Comparison of ENCODE assay signal across 8 mouse cellular contexts in the genomic region with DNA sequence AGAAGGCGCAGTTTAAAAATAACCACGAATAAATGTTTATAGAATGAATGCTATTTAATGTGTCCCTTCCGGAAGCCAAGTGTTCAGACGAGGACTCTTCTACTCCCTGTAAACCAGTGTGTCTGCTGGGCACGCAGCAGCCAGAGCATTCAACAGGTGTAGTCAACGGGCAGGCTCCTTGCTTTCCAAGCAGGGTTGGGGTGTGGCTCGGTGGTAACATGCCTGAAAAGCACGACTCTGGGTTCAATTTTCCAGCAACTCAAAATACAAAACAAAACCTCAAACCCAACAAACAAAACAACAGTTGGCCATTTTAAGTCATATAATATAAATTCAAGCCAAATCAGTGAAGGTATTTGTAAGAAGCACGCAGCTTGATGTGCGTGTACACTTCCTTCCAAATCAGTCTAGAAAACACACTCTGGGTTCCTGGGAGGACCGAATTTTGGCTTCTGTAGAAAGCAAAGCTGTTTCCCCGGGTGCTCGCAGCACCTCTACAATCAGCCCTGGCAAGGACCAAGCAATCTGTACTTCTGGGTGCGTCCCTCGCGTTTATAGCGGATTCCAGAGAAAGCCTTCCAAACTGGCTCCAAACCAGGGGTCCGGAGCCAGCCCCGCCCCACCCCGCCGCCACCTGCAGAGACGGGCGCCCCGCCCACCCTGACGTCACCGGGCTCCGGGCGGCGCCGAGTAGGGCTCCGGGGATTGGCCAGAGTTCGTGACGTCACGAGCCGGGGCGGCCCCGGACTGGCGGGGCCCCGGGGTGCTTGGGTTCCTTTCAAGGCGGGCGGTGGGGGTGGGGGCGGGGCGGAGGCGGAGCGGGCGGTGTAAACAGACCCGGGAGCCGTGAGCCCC. TPM values are rescaled to one million over a fixed set of nuclear protein-coding genes. Genes with fewer than 3 reads are reported as not detected.
DNase-seq lines count a peak whose midpoint lies in the region; ATAC-seq lines count a peak whose summit lies in the region.

Gene Mturn (plus strand): TSS at position 734 of the 855 bp plus-strand sequence.

- peak within 1 kb of the TSS; percentile 50 for H3K27ac ChIP-seq in heart, embryonic 13.5 days (replicated peaks)
- no peak within 1 kb of the TSS for H3K27ac ChIP-seq in liver, embryonic 13.5 days
- peak within 1 kb of the TSS; percentile 64 for H3K27ac ChIP-seq in stomach, embryonic 16.5 days (ENCODE audit: low read length)

- peak within 1 kb of the TSS; percentile 91 for H3K4me3 ChIP-seq in heart, embryonic 13.5 days
- peak within 1 kb of the TSS; percentile 76 for H3K4me3 ChIP-seq in liver, embryonic 13.5 days (replicated peaks)
- H3K4me3 ChIP-seq in stomach, embryonic 16.5 days (replicated peaks; ENCODE audit: low read length), result peak within 1 kb of the TSS; percentile 80

- no peaks in the 10 kb centered on the region for H3K9me3 ChIP-seq in heart, embryonic 13.5 days
- no peaks in the 10 kb centered on the region for H3K9me3 ChIP-seq in liver, embryonic 13.5 days (replicated peaks)
- H3K9me3 ChIP-seq in stomach, embryonic 16.5 days (replicated peaks; ENCODE audit: control insufficient read depth, low read length), result no peaks in the 10 kb centered on the region

- 5% methylated on average over 40 of the region's 48 CpGs for WGBS in heart, embryonic 13.5 days
- 3% methylated on average over 48 of the region's 48 CpGs for WGBS in liver, embryonic 13.5 days (ENCODE audit: insufficient replicate concordance)
- 3% methylated on average over 41 of the region's 48 CpGs for WGBS in stomach, embryonic 16.5 days

- peaks cover 47% of the 10 kb centered on the region for H3K27me3 ChIP-seq in heart, embryonic 13.5 days (replicated peaks)
- H3K27me3 ChIP-seq in liver, embryonic 13.5 days, result peaks cover 40% of the 10 kb centered on the region
- peaks cover 20% of the 10 kb centered on the region for H3K27me3 ChIP-seq in stomach, embryonic 16.5 days (ENCODE audit: control insufficient read depth, insufficient read depth, low read length)

- peak; percentile 74 for ATAC-seq in erythroid progenitor cell, adult 5-6 weeks (replicated peaks; ENCODE audit: low FRiP score, poor library complexity, severe bottlenecking)
- peak; percentile 97 for ATAC-seq in heart, embryonic 13.5 days (ENCODE audit: extremely low read depth, insufficient number of reproducible peaks, low FRiP score, low TSS enrichment)
- peak; percentile 98 for ATAC-seq in liver, embryonic 13.5 days (ENCODE audit: low read depth)
- ATAC-seq in stomach, embryonic 16.5 days (ENCODE audit: insufficient read depth, low FRiP score), result peak; percentile 99

- H3K4me2 ChIP-seq in heart, embryonic 13.5 days, result peak within 1 kb of the TSS; percentile 99
- peak within 1 kb of the TSS; percentile 100 for H3K4me2 ChIP-seq in liver, embryonic 13.5 days
- H3K4me2 ChIP-seq in stomach, embryonic 16.5 days (ENCODE audit: low read depth, low read length), result peak within 1 kb of the TSS; percentile 95

- peak; percentile 98 for DNase-seq in CD4-positive helper T cell, adult 2 months (ENCODE audit: low read depth, low spot score)
- DNase-seq in brain, embryonic 18.5 days (ENCODE audit: low read depth, low spot score), result peak; percentile 86
- DNase-seq in kidney, postnatal 14 days, result peak; percentile 99
- DNase-seq in liver, embryonic 13.5 days, result peak; percentile 92
- DNase-seq in neural tube, embryonic 10.5 days (ENCODE audit: extremely low spot score, low spot score), result peak; percentile 98

- no peaks in the 10 kb centered on the region for H3K36me3 ChIP-seq in heart, embryonic 13.5 days
- H3K36me3 ChIP-seq in liver, embryonic 13.5 days, result no peaks in the 10 kb centered on the region
- H3K36me3 ChIP-seq in stomach, embryonic 16.5 days (ENCODE audit: control insufficient read depth, insufficient read depth, low read length), result no peaks in the 10 kb centered on the region

- H3K9ac ChIP-seq in heart, embryonic 13.5 days, result peak within 1 kb of the TSS; percentile 85
- peak within 1 kb of the TSS; percentile 76 for H3K9ac ChIP-seq in liver, embryonic 13.5 days
- peak within 1 kb of the TSS; percentile 80 for H3K9ac ChIP-seq in stomach, embryonic 16.5 days (ENCODE audit: low read length)

- peaks cover 27% of the 10 kb centered on the region for H3K4me1 ChIP-seq in heart, embryonic 13.5 days
- H3K4me1 ChIP-seq in liver, embryonic 13.5 days (replicated peaks), result peaks cover 44% of the 10 kb centered on the region
- H3K4me1 ChIP-seq in stomach, embryonic 16.5 days (ENCODE audit: control insufficient read depth, insufficient read depth, low read length), result peaks cover 9% of the 10 kb centered on the region

RNA-seq across cellular contexts. Expression of gene Mturn, which starts in this region (rescaled TPM):
- total RNA-seq in erythroid progenitor cell, adult 5-6 weeks (2015; ENCODE audit: low replicate concordance), result 13.7 and 23.1 TPM in 2 replicates
- total RNA-seq in erythroid progenitor cell, adult 5-6 weeks (2017; ENCODE audit: low replicate concordance), result 20.4 and 29.0 TPM in 2 replicates
- 5.0 TPM in 2 replicates for polyA plus RNA-seq in heart, embryonic 13.5 days (2015; fragmentation: Nextera tagmentation; extraction: Ambion mirVana)
- 0.88 and 1.2 TPM in 2 replicates for polyA plus RNA-seq in liver, embryonic 13.5 days (2015; fragmentation: Nextera tagmentation; extraction: Ambion mirVana)
- 9.5 and 10.1 TPM in 2 replicates for polyA plus RNA-seq in stomach, embryonic 16.5 days (2015; fragmentation: Nextera tagmentation; extraction: Ambion mirVana)
